Mouse (Mus musculus) E14TG2a.4 (cell line): ENCODE results near the gene Hmbs.
A peak's percentile ranks its signal among the peaks of the same experiment; 100 is the strongest.

Source experiments
- H3K27me3 ChIP-seq: 2 replicates; pipeline ENCODE4 v1.6.1; 2014; ENCODE audit warnings: low read length, control low read depth; ENCODE audit not compliant: insufficient read depth
- H3K36me3 ChIP-seq: 2 replicates; pipeline ENCODE4 v1.6.1; 2014; ENCODE audit warnings: low read length, control low read depth; ENCODE audit not compliant: insufficient read depth
- H3K4me1 ChIP-seq: replicated peaks from 2 replicates; pipeline ENCODE4 v1.6.1; 2014; ENCODE audit warnings: low read depth, low read length, control low read depth
- H3K4me3 ChIP-seq: replicated peaks from 2 replicates; pipeline ENCODE4 v1.5.1; 2014; ENCODE audit warnings: mild to moderate bottlenecking, low read length
- H3K9me3 ChIP-seq: 2 replicates; pipeline ENCODE4 v1.6.1; 2014; ENCODE audit warnings: low read length, control low read depth
- CTCF ChIP-seq: conservative IDR thresholded peaks from 2 replicates; pipeline ENCODE4 v1.5.1; 2014; ENCODE audit warnings: low read length
- NANOG ChIP-seq: IDR thresholded peaks from 2 replicates; pipeline ENCODE4 v1.6.1; 2014; ENCODE audit warnings: borderline replicate concordance, low read length, mixed read lengths
- POU5F1 ChIP-seq: IDR thresholded peaks from 2 replicates; pipeline ENCODE4 v1.6.1; 2014; ENCODE audit warnings: low read length, borderline replicate concordance

The Hmbs gene

DNA sequence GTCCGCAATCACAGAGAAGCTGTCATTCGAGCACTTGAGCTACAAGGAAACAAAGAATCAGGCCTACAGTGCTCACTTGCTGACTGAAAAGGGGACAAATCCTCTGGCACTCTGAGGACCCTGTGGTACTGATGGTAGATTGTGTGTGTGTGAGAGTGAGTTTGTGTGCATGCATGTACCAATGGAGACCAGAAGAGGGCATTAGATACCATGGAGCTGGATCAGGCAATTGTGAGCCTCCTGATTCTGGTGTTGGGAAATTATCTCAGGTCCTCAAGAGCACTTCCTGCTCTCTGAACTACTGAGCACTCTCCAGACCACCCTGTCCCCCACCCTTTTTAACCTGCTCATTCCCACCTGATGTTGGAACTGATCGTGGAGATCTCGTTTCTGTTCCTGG, 4.5 kb upstream of the Hmbs start:
- 0 out of 2 replicates have a peak overlapping the region, but pooled peaks have one; percentile 7 for H3K4me3 ChIP-seq

DNA sequence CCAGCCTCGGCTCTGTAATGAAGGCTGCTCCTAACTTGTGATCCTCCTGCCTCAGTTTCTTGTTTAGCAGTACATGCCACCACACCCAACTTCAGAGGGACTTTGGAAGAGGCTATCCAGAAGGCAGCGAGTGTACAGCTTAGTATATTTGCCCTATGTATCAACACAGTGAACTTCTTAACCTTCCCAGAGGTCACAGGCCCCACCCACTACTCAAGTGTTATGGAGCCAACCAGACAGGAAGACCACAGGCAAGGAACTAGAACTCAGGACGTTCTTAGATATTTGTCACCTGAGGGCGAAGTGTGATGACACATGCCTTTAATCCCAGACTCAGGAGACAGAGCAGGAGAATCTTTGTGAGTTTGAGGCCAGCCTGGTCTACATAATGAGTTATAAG, 3.6 kb upstream of the Hmbs start:
- peaks cover 69% of the 10 kb centered on the region for H3K4me1 ChIP-seq
- no peaks in the 10 kb centered on the region for H3K9me3 ChIP-seq
- H3K4me3 ChIP-seq = 0 out of 2 replicates have a peak overlapping the region, but pooled peaks have one; percentile 10
- no peaks in the 10 kb centered on the region for H3K27me3 ChIP-seq
- H3K36me3 ChIP-seq = peaks cover 54% of the 10 kb centered on the region
- TF ChIP-seq POU5F1 (no peak), NANOG (no peak), CTCF (no peak)

More for the DNA sequence above, 4.5 kb upstream of the Hmbs start:
- Histone ChIP-seq H3K36me3 (peaks cover 58% of the 10 kb centered on the region), H3K9me3 (no peaks in the 10 kb centered on the region), H3K27me3 (no peaks in the 10 kb centered on the region), H3K4me1 (peaks cover 69% of the 10 kb centered on the region)
- TF ChIP-seq CTCF (peak; percentile 28; the same call in 1 of the 2 replicates), NANOG (no peak), POU5F1 (no peak)

DNA sequence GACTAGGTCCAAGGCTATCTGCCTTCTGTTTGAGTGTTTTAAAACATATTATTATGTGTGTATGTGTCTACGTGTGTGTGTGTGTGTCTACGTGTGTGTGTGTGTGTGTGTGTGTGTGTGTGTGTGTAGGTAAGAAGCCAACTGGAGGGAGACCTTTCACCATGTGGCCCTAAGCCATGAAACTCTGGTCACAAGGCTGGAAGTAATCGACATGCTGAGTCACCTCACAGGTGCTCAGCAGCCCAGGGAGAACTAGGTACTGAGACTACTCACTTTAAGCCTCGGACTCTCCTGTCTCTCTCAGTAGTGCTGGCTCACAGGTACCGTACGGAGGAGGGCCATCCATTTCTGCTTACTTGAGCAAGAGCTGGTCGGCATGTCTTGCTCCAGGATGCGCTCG, 3.1 kb upstream of the Hmbs start:
- peaks cover 54% of the 10 kb centered on the region for H3K36me3 ChIP-seq
- no peaks in the 10 kb centered on the region for H3K9me3 ChIP-seq
- H3K27me3 ChIP-seq = no peaks in the 10 kb centered on the region
- TF ChIP-seq CTCF (no peak), POU5F1 (no peak), NANOG (no peak)
- H3K4me3 ChIP-seq = 0 out of 2 replicates have a peak overlapping the region, but pooled peaks have one; percentile 10
- peaks cover 69% of the 10 kb centered on the region for H3K4me1 ChIP-seq

DNA sequence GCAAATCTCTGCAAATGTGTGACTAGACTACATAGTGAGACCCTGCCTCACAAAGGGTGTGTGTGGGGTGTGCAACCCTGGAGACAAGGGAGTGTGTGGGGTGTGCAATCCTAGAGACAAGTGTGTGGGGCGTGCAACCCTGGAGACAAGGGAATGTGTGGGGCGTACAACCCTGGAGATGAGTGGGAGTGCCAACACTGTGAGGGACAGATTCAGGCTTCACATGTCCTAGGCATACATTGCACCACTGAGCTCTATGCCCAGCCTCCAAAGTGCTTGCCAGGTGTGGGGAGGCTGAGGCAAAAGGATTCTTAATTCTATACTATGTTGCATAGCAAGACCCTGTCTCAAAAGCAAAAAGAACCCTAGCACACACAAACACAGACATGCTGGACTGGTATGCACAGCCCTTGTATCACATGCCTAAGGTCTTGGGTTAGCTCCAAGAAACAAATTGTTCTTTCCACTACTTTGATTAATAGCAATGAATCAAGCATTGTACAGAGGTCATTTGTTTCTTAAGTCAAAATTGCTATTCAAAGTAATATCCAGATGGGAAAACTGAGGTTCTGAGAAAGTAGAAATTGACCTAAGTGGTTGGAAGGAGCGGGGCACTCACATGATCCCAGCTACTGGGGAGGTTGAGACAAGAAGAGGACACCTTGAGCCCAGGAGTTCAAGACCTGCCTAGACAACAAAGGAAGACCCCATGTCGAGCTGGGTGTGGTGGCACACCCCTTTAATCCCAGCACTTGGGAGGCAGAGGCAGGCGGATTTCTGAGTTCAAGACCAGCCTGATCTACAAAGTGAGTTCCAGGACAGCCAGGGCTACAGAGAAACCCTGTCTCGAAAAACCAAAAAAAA, 1.8 kb upstream of the Hmbs start:
- Histone ChIP-seq H3K9me3 (no peaks in the 10 kb centered on the region), H3K36me3 (peaks cover 54% of the 10 kb centered on the region), H3K4me1 (peaks cover 82% of the 10 kb centered on the region), H3K4me3 (0 out of 2 replicates have a peak overlapping the region, but pooled peaks have one; percentile 0), H3K27me3 (no peaks in the 10 kb centered on the region)
- TF ChIP-seq NANOG (no peak), POU5F1 (no peak), CTCF (no peak)

DNA sequence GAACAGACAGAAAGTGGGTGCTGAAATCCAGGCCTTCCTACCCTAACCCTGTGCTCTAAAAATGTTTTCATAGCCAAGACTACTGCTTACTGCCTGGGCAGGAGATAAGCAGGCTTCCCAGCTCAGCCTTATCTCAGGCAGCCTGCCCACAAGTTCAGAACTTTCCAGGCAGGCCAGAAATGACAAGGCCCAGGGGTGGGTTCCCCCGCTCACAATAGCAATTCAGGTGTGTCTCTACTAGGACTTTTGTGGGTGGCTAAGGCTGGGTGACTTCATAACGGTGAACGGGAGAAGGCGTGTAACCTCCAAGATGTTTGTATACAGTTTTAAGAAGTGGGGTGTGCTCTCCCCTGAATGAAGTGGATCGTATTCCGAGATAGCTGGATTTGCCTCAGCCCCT, 738 bp downstream of the Hmbs start:
- Histone ChIP-seq H3K27me3 (no peaks in the 10 kb centered on the region), H3K9me3 (no peaks in the 10 kb centered on the region)
- no peak for TF ChIP-seq CTCF
- TF ChIP-seq NANOG = no peak
- TF ChIP-seq POU5F1 = no peak

DNA sequence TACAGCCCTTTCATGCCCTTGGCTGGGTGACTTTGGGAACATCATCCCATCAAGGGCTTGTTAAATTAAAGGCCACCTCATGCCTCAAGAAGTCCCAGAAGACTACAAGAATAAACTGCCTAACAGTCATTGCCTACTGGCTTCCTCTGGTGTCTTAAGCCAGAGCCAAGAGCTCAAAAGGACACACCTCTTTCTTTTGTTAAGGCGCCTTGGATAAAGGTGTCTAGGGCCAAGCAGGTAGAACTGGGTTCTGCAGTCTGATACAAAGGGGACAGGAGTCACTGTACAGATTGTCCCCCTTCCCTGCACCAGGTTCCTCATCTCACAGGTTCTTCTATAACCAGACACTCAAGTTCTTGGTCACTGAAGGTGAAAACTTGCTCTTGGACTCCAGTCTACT, 1.4 kb downstream of the Hmbs start:
- no peaks in the 10 kb centered on the region for H3K27me3 ChIP-seq
- H3K4me3 ChIP-seq = peak overlapping the region; percentile 96
- peaks cover 50% of the 10 kb centered on the region for H3K36me3 ChIP-seq
- H3K9me3 ChIP-seq = no peaks in the 10 kb centered on the region
- peaks cover 78% of the 10 kb centered on the region for H3K4me1 ChIP-seq
- no peak for TF ChIP-seq CTCF
- TF ChIP-seq NANOG = no peak
- no peak for TF ChIP-seq POU5F1

More for the DNA sequence above, 738 bp downstream of the Hmbs start:
- H3K36me3 ChIP-seq = peaks cover 53% of the 10 kb centered on the region
- H3K4me3 ChIP-seq = peak overlapping the region; percentile 96
- peaks cover 80% of the 10 kb centered on the region for H3K4me1 ChIP-seq

DNA sequence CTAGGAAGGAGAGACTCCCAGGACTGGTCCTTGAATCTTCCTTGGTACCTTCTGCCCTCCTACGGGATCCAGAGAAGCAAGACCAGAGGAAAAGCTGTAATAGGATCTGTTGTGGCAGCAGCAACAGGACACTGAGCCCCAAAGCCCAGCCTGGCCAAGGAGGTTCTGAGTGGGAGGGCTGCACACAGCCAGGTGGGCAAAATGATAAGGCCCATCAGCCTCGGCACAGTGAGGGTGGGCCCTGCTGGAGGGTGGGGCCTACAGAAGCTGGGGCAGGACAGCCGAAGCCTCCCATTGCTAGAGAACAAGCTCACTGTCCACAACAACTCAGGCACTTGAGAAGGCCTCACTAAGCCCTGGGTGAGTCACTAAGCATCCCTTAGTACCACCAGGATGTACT, 1.9 kb downstream of the Hmbs start:
- Histone ChIP-seq H3K36me3 (peaks cover 50% of the 10 kb centered on the region), H3K4me3 (peak overlapping the region; percentile 96; the same call in 1 of the 2 replicates), H3K9me3 (no peaks in the 10 kb centered on the region), H3K27me3 (no peaks in the 10 kb centered on the region), H3K4me1 (peaks cover 78% of the 10 kb centered on the region)
- no peak for TF ChIP-seq NANOG
- TF ChIP-seq POU5F1 = no peak
- TF ChIP-seq CTCF = no peak

DNA sequence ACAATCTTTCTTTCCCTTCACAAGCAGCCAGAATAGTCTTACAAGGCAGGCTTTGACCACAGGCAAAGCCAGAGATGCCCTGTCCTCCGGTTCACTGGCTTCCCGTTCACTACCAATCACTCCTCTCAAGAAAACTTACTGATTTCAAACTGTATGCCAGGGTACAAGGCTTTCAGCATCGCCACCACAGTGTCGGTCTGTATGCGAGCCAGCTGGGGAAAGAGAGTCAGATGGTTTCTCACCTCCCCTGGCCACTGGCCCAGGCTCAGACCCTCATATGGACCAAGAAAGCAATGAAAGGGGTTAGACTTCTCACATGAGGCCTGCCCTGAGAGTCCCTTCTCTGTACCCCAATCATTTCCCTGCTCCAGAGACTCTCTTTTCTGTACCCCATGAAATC, 2.5 kb downstream of the Hmbs start:
- Histone ChIP-seq H3K4me1 (peaks cover 79% of the 10 kb centered on the region), H3K27me3 (no peaks in the 10 kb centered on the region)

More for the DNA sequence above, 2.5 kb downstream of the Hmbs start:
- Histone ChIP-seq H3K4me3 (no peak overlapping the region), H3K9me3 (no peaks in the 10 kb centered on the region), H3K36me3 (peaks cover 57% of the 10 kb centered on the region)
- TF ChIP-seq CTCF (no peak), POU5F1 (no peak), NANOG (no peak)
